Mouse (Mus musculus): ENCODE measurements around the gene Col5a3. TPM values are rescaled to one million over a fixed set of nuclear protein-coding genes. Genes with fewer than 3 reads are reported as not detected.

Col5a3 gene
- total RNA-seq, 2 experiments from 2014 or later, result 1.4 to 1.7 TPM

DNA sequence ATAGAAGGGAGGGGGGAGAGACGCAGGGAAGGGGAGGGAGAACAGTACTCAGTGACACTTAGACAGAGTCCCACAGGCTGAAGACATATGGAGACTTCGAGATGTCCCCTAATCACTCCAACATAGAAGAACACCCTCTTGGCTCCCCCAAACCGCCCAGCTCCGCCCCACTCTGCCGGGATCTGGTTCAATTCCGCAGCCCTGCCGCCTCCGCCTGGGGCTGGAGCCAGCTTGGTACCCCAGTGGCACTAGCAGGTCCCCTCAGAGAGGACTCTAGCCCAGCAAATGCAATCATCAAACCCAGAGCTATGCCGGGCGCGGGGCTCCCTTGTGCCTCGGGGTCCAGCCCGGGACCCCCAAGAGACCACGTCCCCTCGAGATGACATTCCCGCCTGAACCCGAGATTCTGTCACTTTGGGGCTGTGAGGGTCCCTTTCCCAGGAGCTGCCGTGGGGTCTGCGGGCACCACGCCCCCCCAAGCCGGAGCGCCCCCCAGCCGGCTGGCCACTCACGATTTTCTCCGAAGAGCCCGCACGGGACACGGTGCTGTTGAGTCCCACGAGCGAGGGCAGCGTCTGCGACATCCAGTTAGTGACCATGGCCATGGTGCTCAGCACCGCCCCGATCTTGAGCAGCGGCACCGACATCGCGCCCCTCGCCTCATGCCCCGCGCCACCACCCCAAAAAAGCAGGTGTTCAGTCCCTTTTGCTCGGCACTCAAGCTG is 88.6 kb downstream of the Col5a3 start:
- peak; percentile 35 to 56 for DNase-seq (ENCODE audit: extremely low spot score in 1 of 2, low spot score in 2 of 2)
- Histone ChIP-seq H3K27ac (peak overlapping the region; percentile 95), H3K4me3 (peak overlapping the region; percentile 79)
- intact Hi-C loops (cut with DNase I), result loop anchor here (2.0 kb wide), 1 partner anchor 41 kb away; no protein-coding TSS in a partner anchor
- TF ChIP-seq CTCF (IDR thresholded peaks at IDR 0.05), result no peak

DNA sequence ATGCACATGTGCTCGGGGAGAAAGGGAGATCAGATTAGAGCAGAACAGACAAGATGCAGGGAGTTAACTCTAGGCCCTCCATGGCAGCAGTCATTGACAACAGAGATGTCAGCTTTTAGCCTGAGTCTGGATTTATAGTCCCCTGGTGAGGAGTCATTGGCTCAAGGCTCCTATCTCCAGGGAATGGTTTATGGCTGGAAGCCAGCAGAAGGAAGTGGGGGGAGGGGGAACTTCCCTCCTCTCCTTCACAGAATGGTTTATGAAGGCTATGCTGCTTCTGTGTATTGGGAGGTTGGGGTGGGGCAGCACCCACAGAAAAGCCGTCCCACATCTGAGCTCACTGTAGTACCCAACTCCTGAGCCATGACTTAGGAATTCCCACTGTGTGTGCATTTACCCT is 93.3 kb downstream of the Col5a3 start:
- intact Hi-C loops (cut with DNase I), result no loop called here
- H3K4me3 ChIP-seq, result no peak overlapping the region
- DNase-seq (ENCODE audit: extremely low spot score in 1 of 2, low spot score in 2 of 2), result no peak
- H3K27ac ChIP-seq, result no peak overlapping the region
- no peak for TF ChIP-seq CTCF (IDR thresholded peaks at IDR 0.05)

Other genes with a start within 250 kb of the Col5a3 start
- gene Zfp846, start 233.8 kb downstream of the Col5a3 start, total RNA-seq (2021), result 10 to 100 TPM; 19.0 to 21.1 TPM
- 100 to 1,000 TPM; 289 to 312 TPM for gene Ubl5, start 172.2 kb downstream of the Col5a3 start, total RNA-seq (2021)
- 10 to 100 TPM; 26.4 to 28.6 TPM for gene Fbxl12, start 170.3 kb downstream of the Col5a3 start, total RNA-seq (2021)
- 10 to 100 TPM; 40.0 to 41.5 TPM for gene Pin1, start 163.0 kb downstream of the Col5a3 start, total RNA-seq (2021)
- gene Olfm2, start 68.7 kb downstream of the Col5a3 start, total RNA-seq (2021), result 100 to 1,000 TPM; 152 TPM
- gene Rdh8, start 3.4 kb upstream of the Col5a3 start, total RNA-seq (2021), result not detected
- 10 to 100 TPM; 84.3 to 88.2 TPM for gene A230050P20Rik, start 53.6 kb upstream of the Col5a3 start, total RNA-seq (2021)
- 10 to 100 TPM in 1 of 2 experiments, 1 to 10 TPM in 1; 9.8 to 10.1 TPM for gene Angptl6, start 64.7 kb upstream of the Col5a3 start, total RNA-seq (2021)
- gene Ppan, start 73.1 kb upstream of the Col5a3 start, total RNA-seq (2021), result 10 to 100 TPM; 25.6 to 26.3 TPM
- gene Eif3g, start 83.6 kb upstream of the Col5a3 start, total RNA-seq (2021), result 100 to 1,000 TPM; 118 to 122 TPM
- gene Dnmt1, start 144.8 kb upstream of the Col5a3 start, total RNA-seq (2021), result 10 to 100 TPM; 44.5 to 44.6 TPM
- gene S1pr2, start 161.7 kb upstream of the Col5a3 start, total RNA-seq (2021), result 1 to 10 TPM; 3.2 to 4.4 TPM
- 10 to 100 TPM; 59.2 to 64.2 TPM for gene Mrpl4, start 187.7 kb upstream of the Col5a3 start, total RNA-seq (2021)
- 1 to 10 TPM; 2.0 to 3.6 TPM for gene Icam1, start 200.9 kb upstream of the Col5a3 start, total RNA-seq (2021)
- 1 to 10 TPM; 1.5 to 1.6 TPM for gene Icam4, start 214.3 kb upstream of the Col5a3 start, total RNA-seq (2021)
- 100 to 1,000 TPM; 230 to 248 TPM for gene Icam5, start 217.0 kb upstream of the Col5a3 start, total RNA-seq (2021)

All from left cerebral cortex, adult 2 months (tissue).